Mouse (Mus musculus) bone marrow macrophage, adult 2 months (primary cell): ENCODE data around the gene Olfr1040. TPM values are rescaled to one million over a fixed set of nuclear protein-coding genes. Genes with fewer than 3 reads are reported as not detected.
"Not testable (repeated sequence)": the region's sequence is repeated elsewhere in the genome, so short reads cannot be mapped to it uniquely, and the experiment has no call there.

Source experiments
- H3K27ac ChIP-seq: 2 replicates; pipeline ENCODE4 v1.5.1; 2012; ENCODE audit warnings: low read depth, low read length; ENCODE audit not compliant: insufficient read depth
- H3K4me1 ChIP-seq: 2 replicates; pipeline ENCODE4 v1.6.1; 2012; ENCODE audit warnings: low read length; ENCODE audit not compliant: control insufficient read depth, insufficient read depth
- H3K4me3 ChIP-seq: 2 replicates; pipeline ENCODE4 v1.5.1; 2012; ENCODE audit warnings: mild to moderate bottlenecking, low read length, moderate library complexity; ENCODE audit not compliant: insufficient read depth
- CTCF ChIP-seq: IDR thresholded peaks from 2 replicates; pipeline ENCODE4 v1.5.1; 2012; ENCODE audit warnings: low read depth, mild to moderate bottlenecking, low read length, moderate library complexity
- POLR2A ChIP-seq: IDR thresholded peaks from 2 replicates; pipeline ENCODE4 v1.6.1; 2012; ENCODE audit warnings: mild to moderate bottlenecking, low read depth, low read length, borderline replicate concordance
- polyA plus RNA-seq: library from polyadenylated mRNA; stranded (reverse); fragments of >200 nt; gene quantifications from 2 replicates; pipeline ENCODE4 v1.2.4, GENCODE M21; 2012; ENCODE audit not compliant: missing spikeins, insufficient read depth, insufficient read length

The Olfr1040 gene
- polyA plus RNA-seq: not detected in 2 replicates

DNA sequence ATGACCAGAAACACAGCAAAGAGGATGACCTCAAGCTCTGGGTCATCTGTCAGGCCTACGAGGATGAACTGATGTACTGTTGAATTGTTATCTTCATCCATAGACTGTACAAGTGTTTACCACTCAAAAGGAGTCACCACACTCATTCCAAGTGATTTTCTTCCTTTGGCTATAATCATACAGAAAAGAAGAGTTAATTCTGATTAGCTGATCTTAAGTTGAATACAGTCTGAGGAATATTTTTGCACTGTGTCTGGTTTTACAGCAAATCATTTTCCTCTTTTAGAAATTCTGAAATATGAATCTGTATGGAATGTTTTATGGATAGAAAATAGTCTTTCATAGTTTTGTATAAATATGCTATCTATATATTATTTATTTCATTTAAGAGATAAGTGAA, at the start of gene Olfr1040:
Gene Olfr1040 (minus strand): TSS at position 101 of the 400 bp plus-strand sequence.
- no peak within 1 kb of the TSS for H3K4me3 ChIP-seq
- no peak for TF ChIP-seq CTCF
- TF ChIP-seq POLR2A: no peak
- H3K4me1 ChIP-seq: no peaks in the 10 kb centered on the region
- H3K27ac ChIP-seq: no peak within 1 kb of the TSS

DNA sequence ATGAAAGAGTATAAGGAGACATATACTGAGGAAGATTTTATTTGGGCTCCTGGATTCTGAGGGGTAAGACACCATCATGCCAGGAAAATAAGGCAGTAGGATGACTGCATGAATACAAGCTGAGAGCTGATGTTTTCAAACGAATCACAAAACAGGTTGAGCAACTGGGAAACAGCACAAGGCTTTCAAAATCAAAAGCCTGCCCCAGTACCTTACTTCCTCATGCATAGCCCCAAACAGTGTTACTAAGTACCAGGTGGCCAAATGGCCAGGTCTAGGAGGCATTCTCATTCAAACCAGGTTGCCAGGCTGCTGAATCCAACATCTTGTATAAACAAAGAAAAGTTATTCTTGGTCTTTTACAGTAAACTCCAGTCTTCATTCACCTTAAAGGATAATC, 49.3 kb upstream of the Olfr1040 start:
- no peak overlapping the region for H3K27ac ChIP-seq
- no peaks in the 10 kb centered on the region for H3K4me1 ChIP-seq
- no peak overlapping the region for H3K4me3 ChIP-seq
- TF ChIP-seq CTCF (no peak), POLR2A (no peak)

DNA sequence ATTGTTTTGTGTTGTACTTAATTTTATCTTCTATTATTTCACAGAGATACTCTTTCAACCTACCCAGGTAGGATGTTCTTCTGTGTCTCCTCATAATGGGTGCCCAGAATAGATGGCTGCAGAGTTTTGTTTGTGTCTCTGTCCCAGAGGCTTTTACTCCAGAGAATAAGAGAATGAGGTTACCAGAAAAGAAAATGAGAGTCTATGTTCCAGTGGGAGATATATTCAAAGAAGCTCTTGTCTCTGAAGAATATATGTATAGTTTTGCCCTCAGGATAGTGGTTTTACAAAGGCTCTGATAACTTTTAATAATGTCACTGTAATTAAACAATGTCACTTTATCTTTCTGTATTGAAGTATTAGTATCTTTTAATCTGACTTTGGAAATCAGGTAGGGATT, 39.1 kb upstream of the Olfr1040 start, which contains the start of gene Olfr52:
Gene Olfr52 (minus strand): TSS at position 101 of the 400 bp plus-strand sequence.
- Histone ChIP-seq H3K4me3 (no peak within 1 kb of the TSS), H3K4me1 (no peaks in the 10 kb centered on the region), H3K27ac (no peak within 1 kb of the TSS)
- TF ChIP-seq POLR2A: no peak
- no peak for TF ChIP-seq CTCF

DNA sequence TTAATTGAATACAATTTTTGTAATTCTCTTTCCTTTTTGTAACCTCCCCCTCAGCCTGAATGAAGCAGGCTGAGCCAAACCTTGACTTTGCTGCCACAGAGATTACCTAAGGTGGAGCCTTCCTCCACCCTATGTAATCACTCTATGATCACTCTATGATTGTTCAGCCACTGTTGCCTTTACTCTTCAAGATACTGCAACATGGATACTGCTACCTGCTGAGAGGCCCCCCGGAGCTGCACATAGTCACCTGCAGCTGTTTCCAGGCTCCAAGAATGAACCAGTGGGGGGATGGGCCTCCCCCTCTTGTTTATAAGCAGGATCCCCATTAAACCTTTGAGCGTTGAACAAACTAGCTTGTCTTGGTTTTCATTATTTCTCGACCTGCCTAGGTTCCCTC, 33.4 kb upstream of the Olfr1040 start:
- H3K4me3 ChIP-seq: no peak overlapping the region
- H3K4me1 ChIP-seq: no peaks in the 10 kb centered on the region
- no peak overlapping the region for H3K27ac ChIP-seq
- TF ChIP-seq POLR2A: no peak
- no peak for TF ChIP-seq CTCF

DNA sequence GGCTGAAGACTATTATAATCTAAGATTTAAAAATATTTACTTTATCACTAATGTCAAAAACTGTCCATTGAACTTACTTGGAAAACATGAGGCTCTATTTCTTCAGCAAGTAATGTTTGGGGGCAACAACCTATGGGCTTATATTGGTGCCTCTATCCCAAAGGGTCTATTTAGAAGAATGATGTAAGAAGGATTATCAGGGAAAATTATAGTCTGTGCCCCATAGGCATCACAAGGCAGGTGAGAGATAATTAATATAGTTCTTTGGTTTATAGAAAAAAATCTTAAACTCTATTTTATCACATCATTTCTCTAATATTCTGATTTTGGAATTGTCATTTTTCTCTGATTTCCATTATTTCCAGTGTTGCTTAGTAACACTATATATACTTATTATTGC, 31.2 kb upstream of the Olfr1040 start, which contains the start of gene Olfr1044:
Gene Olfr1044 (minus strand): TSS at position 101 of the 400 bp plus-strand sequence.
- no peaks in the 10 kb centered on the region for H3K4me1 ChIP-seq
- H3K27ac ChIP-seq: no peak within 1 kb of the TSS
- H3K4me3 ChIP-seq: no peak within 1 kb of the TSS
- TF ChIP-seq CTCF: no peak
- no peak for TF ChIP-seq POLR2A

DNA sequence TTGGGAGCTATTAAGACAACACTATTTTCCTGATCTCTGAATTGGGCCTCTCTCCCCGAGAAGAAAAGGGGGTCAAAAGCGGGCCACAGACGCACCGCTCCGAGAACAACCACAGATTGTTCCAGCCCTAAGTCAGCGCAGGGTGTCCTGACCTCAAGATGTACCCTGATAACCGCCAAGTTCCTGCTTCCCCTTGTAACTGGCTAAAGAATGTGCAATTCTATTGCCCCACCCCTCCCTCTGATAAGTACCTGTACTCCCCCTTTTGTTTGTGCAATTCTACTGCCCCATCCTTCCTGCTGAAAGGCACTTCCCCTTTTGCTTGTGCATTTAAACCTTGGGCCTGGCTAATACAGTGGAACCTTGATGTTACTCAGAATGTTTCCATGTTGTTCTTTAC, 28.9 kb upstream of the Olfr1040 start:
- not testable (repeated sequence) for H3K4me3 ChIP-seq, H3K27ac ChIP-seq, H3K4me1 ChIP-seq

DNA sequence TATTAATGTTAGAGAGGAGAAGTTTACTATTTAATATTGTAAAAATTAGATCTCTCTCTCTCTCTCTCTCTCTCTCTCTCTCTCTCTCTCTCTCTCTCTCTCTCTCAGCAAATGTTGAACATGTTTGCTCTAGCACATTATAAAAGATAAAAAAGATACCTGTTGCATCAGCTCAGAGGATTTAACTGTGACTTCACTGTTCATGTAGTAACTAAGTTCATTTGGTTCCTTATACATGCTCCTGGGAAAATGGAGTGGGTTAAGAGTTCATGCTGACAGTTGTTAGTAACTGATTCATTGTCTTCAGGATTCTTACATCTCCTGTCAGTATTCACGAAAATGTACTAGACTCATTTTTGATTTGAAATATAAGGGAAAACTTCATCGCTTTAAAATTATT, 20.9 kb upstream of the Olfr1040 start, which contains the start of gene Olfr1043:
Gene Olfr1043 (minus strand): TSS at position 101 of the 400 bp plus-strand sequence.
- no peak within 1 kb of the TSS for H3K27ac ChIP-seq
- no peaks in the 10 kb centered on the region for H3K4me1 ChIP-seq
- TF ChIP-seq POLR2A: no peak
- TF ChIP-seq CTCF: no peak
- no peak within 1 kb of the TSS for H3K4me3 ChIP-seq

DNA sequence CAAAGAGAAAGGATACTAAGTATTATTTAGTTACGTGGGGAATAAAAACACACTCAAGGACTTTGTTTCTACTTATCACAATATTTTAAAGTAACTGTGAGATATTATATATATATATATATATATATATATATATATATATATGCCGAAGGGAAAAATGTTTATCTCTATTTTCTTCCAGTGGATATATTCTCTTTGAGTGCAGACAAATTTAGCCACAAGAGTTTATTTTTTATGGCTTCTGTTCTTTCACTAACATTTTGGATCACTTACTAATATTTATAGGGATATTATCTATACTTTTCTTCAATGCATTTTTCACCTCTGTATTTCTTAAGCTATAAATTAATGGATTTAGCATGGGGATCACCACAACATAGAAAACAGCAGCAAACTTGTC, 15.2 kb upstream of the Olfr1040 start, which contains the start of gene Olfr1042:
Gene Olfr1042 (minus strand): TSS at position 101 of the 400 bp plus-strand sequence.
- TF ChIP-seq CTCF (no peak), POLR2A (no peak)
- Histone ChIP-seq H3K4me1 (no peaks in the 10 kb centered on the region), H3K4me3 (no peak within 1 kb of the TSS), H3K27ac (no peak within 1 kb of the TSS)

DNA sequence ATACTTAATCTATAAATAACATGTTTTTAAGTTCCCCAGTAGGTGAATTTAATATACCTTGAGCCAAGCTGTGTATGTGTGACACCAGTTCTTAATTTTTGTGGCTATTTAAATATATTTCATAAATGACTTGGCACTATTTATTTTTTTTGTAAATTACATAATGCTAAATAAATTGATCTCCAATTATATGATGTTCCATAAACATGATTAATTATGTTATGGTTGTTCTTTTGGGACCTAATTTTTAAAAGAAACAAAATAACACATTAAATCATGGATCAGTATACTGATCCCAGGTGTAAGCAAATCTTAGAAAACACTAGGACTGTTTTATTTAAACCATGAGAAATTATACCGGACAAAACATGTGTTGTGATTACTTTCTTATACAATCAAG, 10.7 kb downstream of the Olfr1040 start, which contains the start of gene Olfr1039:
Gene Olfr1039 (minus strand): TSS at position 101 of the 400 bp plus-strand sequence.
- H3K4me1 ChIP-seq: no peaks in the 10 kb centered on the region
- no peak within 1 kb of the TSS for H3K27ac ChIP-seq
- H3K4me3 ChIP-seq: no peak within 1 kb of the TSS
- TF ChIP-seq POLR2A (no peak), CTCF (no peak)

Other genes starting within 250 kb of the Olfr1040 start
- not detected in 2 replicates for gene Olfr1024, start 241.7 kb downstream of the Olfr1040 start, polyA plus RNA-seq
- gene Olfr1025-ps1, start 231.5 kb downstream of the Olfr1040 start, polyA plus RNA-seq: not detected in 2 replicates
- gene Olfr1026, start 225.2 kb downstream of the Olfr1040 start, polyA plus RNA-seq: not detected in 2 replicates
- gene Olfr1028, start 196.3 kb downstream of the Olfr1040 start, polyA plus RNA-seq: not detected in 2 replicates
- not detected in 2 replicates for gene Olfr1029, start 172.8 kb downstream of the Olfr1040 start, polyA plus RNA-seq
- gene Olfr1030, start 167.5 kb downstream of the Olfr1040 start, polyA plus RNA-seq: 0.24 TPM in 1 of 2 replicates, not detected in the other
- not detected in 2 replicates for gene Olfr1031, start 156.4 kb downstream of the Olfr1040 start, polyA plus RNA-seq
- gene Olfr1032, start 141.2 kb downstream of the Olfr1040 start, polyA plus RNA-seq: not detected in 2 replicates
- not detected in 2 replicates for gene Olfr1033, start 126.1 kb downstream of the Olfr1040 start, polyA plus RNA-seq
- not detected in 2 replicates for gene Olfr1034, start 100.9 kb downstream of the Olfr1040 start, polyA plus RNA-seq
- gene Olfr1036, start 72.7 kb downstream of the Olfr1040 start, polyA plus RNA-seq: not detected in 2 replicates
- gene Olfr1037, start 59.3 kb downstream of the Olfr1040 start, polyA plus RNA-seq: not detected in 2 replicates
- not detected in 2 replicates for gene Olfr1039, start 10.8 kb downstream of the Olfr1040 start, polyA plus RNA-seq
- gene Olfr1042, start 15.1 kb upstream of the Olfr1040 start, polyA plus RNA-seq: 0.16 TPM in 1 of 2 replicates, not detected in the other
- not detected in 2 replicates for gene Olfr1043, start 20.8 kb upstream of the Olfr1040 start, polyA plus RNA-seq
- not detected in 2 replicates for gene Olfr1044, start 31.1 kb upstream of the Olfr1040 start, polyA plus RNA-seq
- not detected in 2 replicates for gene Olfr52, start 39.0 kb upstream of the Olfr1040 start, polyA plus RNA-seq
- gene Olfr1045, start 56.3 kb upstream of the Olfr1040 start, polyA plus RNA-seq: not detected in 2 replicates
- gene Olfr1046, start 72.6 kb upstream of the Olfr1040 start, polyA plus RNA-seq: not detected in 2 replicates
- gene Olfr1047, start 84.7 kb upstream of the Olfr1040 start, polyA plus RNA-seq: not detected in 2 replicates
- gene Olfr1048, start 93.6 kb upstream of the Olfr1040 start, polyA plus RNA-seq: not detected in 2 replicates
- gene Olfr1049, start 111.6 kb upstream of the Olfr1040 start, polyA plus RNA-seq: not detected in 2 replicates
- gene Olfr1051, start 132.4 kb upstream of the Olfr1040 start, polyA plus RNA-seq: 0.28 TPM in 1 of 2 replicates, not detected in the other
- not detected in 2 replicates for gene Olfr1052, start 145.7 kb upstream of the Olfr1040 start, polyA plus RNA-seq
- not detected in 2 replicates for gene Olfr1053, start 168.6 kb upstream of the Olfr1040 start, polyA plus RNA-seq
- not detected in 2 replicates for gene Olfr1054, start 188.7 kb upstream of the Olfr1040 start, polyA plus RNA-seq
- not detected in 2 replicates for gene Olfr1055, start 203.6 kb upstream of the Olfr1040 start, polyA plus RNA-seq
- gene Olfr1056, start 215.7 kb upstream of the Olfr1040 start, polyA plus RNA-seq: not detected in 2 replicates
- gene Olfr1057, start 231.7 kb upstream of the Olfr1040 start, polyA plus RNA-seq: not detected in 2 replicates
- gene Olfr1058, start 241.8 kb upstream of the Olfr1040 start, polyA plus RNA-seq: not detected in 2 replicates